In genomic region chr1:58392652-58393283, GRCm38 (mm10) we compare ENCODE assay signal across 8 mouse cellular contexts. TPM values are rescaled to one million over a fixed set of nuclear protein-coding genes. Genes with fewer than 3 reads are reported as not detected.
DNase-seq lines count a peak whose midpoint lies in the region; ATAC-seq and TF ChIP-seq lines count a peak whose summit lies in the region.

TSS of gene Bzw1 (plus strand) at chr1:58392898.

- no peak for TF ChIP-seq EP300 in heart, adult 2 months (IDR thresholded peaks at IDR 0.05; ENCODE audit: insufficient read depth, low read depth, low read length)

- peak; percentile 91 for DNase-seq in 3T3-L1 (ENCODE audit: low read depth, low spot score)
- peak; percentile 82 to 87 for DNase-seq in adrenal gland, postnatal 4 days (ENCODE audit: low spot score in 2 of 2)
- peak; percentile 96 for DNase-seq in embryonic facial prominence, embryonic 14.5 days (ENCODE audit: low spot score)
- peak; percentile 95 for DNase-seq in heart, adult 2 months
- peak; percentile 90 to 93 for DNase-seq in kidney, adult 8-10 months
- peak; percentile 92 to 95 for DNase-seq in spleen, postnatal 10 days (ENCODE audit: low spot score in 2 of 2)

- TF ChIP-seq POLR2A in heart, adult 2 months (IDR thresholded peaks at IDR 0.05; ENCODE audit: insufficient read depth, low read depth, low read length): peak; percentile 79

- peaks cover 1% of the 10 kb centered on the region; the same call in 1 of the 2 replicates for H3K79me2 ChIP-seq in heart, adult 2 months (replicated peaks; ENCODE audit: control insufficient read depth, insufficient read depth, low read length)

- peaks cover 33% of the 10 kb centered on the region for H3K36me3 ChIP-seq in embryonic facial prominence, embryonic 14.5 days (ENCODE audit: control insufficient read depth, insufficient read depth, low read length)
- H3K36me3 ChIP-seq in heart, adult 2 months (ENCODE audit: control insufficient read depth, insufficient read depth, low read length): peaks cover 26% of the 10 kb centered on the region
- peaks cover 32% of the 10 kb centered on the region for H3K36me3 ChIP-seq in limb, embryonic 13.5 days
- peaks cover 8% of the 10 kb centered on the region for H3K36me3 ChIP-seq in midbrain, embryonic 16.5 days (ENCODE audit: control insufficient read depth, insufficient read depth, low read length)

- peak within 1 kb of the TSS; percentile 97 for H3K4me3 ChIP-seq in embryonic facial prominence, embryonic 14.5 days (ENCODE audit: low read depth, low read length)
- peak within 1 kb of the TSS; percentile 98 for H3K4me3 ChIP-seq in heart, adult 2 months
- H3K4me3 ChIP-seq in limb, embryonic 13.5 days: peak within 1 kb of the TSS; percentile 95
- peak within 1 kb of the TSS; percentile 95 for H3K4me3 ChIP-seq in midbrain, embryonic 16.5 days (ENCODE audit: low read depth, low read length)

- ATAC-seq in embryonic facial prominence, embryonic 14.5 days (ENCODE audit: low read depth): peak; percentile 97
- peak; percentile 97 for ATAC-seq in limb, embryonic 13.5 days (ENCODE audit: low FRiP score, low read depth)
- ATAC-seq in midbrain, embryonic 16.5 days: peak; percentile 97

- peak within 1 kb of the TSS; percentile 84 for H3K4me2 ChIP-seq in embryonic facial prominence, embryonic 14.5 days (ENCODE audit: low read depth, low read length)
- peak within 1 kb of the TSS; percentile 81 for H3K4me2 ChIP-seq in limb, embryonic 13.5 days (replicated peaks)
- peak within 1 kb of the TSS; percentile 94 for H3K4me2 ChIP-seq in midbrain, embryonic 16.5 days (ENCODE audit: low read length)

- intact Hi-C loops in heart, adult 2 months (cut with DNase I): loop anchor here (1.0 kb wide), 2 partner anchors 32 to 53 kb away; partner anchors contain the start of genes Clk1, Nif3l1 and Ppil3

- H3K9me3 ChIP-seq in embryonic facial prominence, embryonic 14.5 days (ENCODE audit: control insufficient read depth, low read length): no peaks in the 10 kb centered on the region
- H3K9me3 ChIP-seq in limb, embryonic 13.5 days: no peaks in the 10 kb centered on the region
- no peaks in the 10 kb centered on the region for H3K9me3 ChIP-seq in midbrain, embryonic 16.5 days (replicated peaks; ENCODE audit: control insufficient read depth, low read length, poor library complexity, severe bottlenecking)

- peak within 1 kb of the TSS; percentile 98 for H3K9ac ChIP-seq in embryonic facial prominence, embryonic 14.5 days (ENCODE audit: low read depth, low read length)
- H3K9ac ChIP-seq in heart, adult 2 months (ENCODE audit: low read depth, low read length): peak within 1 kb of the TSS; percentile 95
- H3K9ac ChIP-seq in limb, embryonic 13.5 days: peak within 1 kb of the TSS; percentile 97
- peak within 1 kb of the TSS; percentile 95 for H3K9ac ChIP-seq in midbrain, embryonic 16.5 days (ENCODE audit: low read depth, low read length)

- WGBS in embryonic facial prominence, embryonic 14.5 days: 2% methylated on average over 16 of the region's 61 CpGs
- under 1% methylated on average over 55 of the region's 61 CpGs for WGBS in heart, adult 2 months
- whole genome bisulfite sequencing in limb, embryonic 13.5 days: under 1% methylated on average over 50 of the region's 61 CpGs
- under 1% methylated on average over 49 of the region's 61 CpGs for WGBS in midbrain, embryonic 16.5 days

- H3K27me3 ChIP-seq in embryonic facial prominence, embryonic 14.5 days (replicated peaks; ENCODE audit: control insufficient read depth, insufficient read depth, low read length): no peaks in the 10 kb centered on the region
- no peaks in the 10 kb centered on the region for H3K27me3 ChIP-seq in heart, adult 2 months (ENCODE audit: control insufficient read depth, insufficient read depth, low read length)
- H3K27me3 ChIP-seq in limb, embryonic 13.5 days: no peaks in the 10 kb centered on the region
- H3K27me3 ChIP-seq in midbrain, embryonic 16.5 days (ENCODE audit: control insufficient read depth, insufficient read depth, low read depth, low read length): no peaks in the 10 kb centered on the region

- no peak; the same call in 1 of the 2 replicates for TF ChIP-seq CTCF in heart, adult 2 months (IDR thresholded peaks at IDR 0.05)

- peak within 1 kb of the TSS; percentile 98 for H3K27ac ChIP-seq in embryonic facial prominence, embryonic 14.5 days (replicated peaks; ENCODE audit: low read depth, low read length)
- peak within 1 kb of the TSS; percentile 99 for H3K27ac ChIP-seq in heart, adult 2 months
- H3K27ac ChIP-seq in limb, embryonic 13.5 days: peak within 1 kb of the TSS; percentile 98
- H3K27ac ChIP-seq in midbrain, embryonic 16.5 days (ENCODE audit: low read length): peak within 1 kb of the TSS; percentile 100

- peaks cover 11% of the 10 kb centered on the region for H3K4me1 ChIP-seq in embryonic facial prominence, embryonic 14.5 days (ENCODE audit: control insufficient read depth, insufficient read depth, low read length)
- peaks cover 4% of the 10 kb centered on the region for H3K4me1 ChIP-seq in heart, adult 2 months (ENCODE audit: control insufficient read depth, insufficient read depth, low read length)
- peaks cover 22% of the 10 kb centered on the region for H3K4me1 ChIP-seq in limb, embryonic 13.5 days
- H3K4me1 ChIP-seq in midbrain, embryonic 16.5 days (ENCODE audit: control insufficient read depth, insufficient read depth, low read length): peaks cover 19% of the 10 kb centered on the region

RNA-seq across cellular contexts. Expression of gene Bzw1, which starts in this region (rescaled TPM):
- 100 to 1,000 TPM; 180 to 189 TPM for total RNA-seq in adrenal gland, postnatal 4 days (2021)
- 347 and 401 TPM in 2 replicates for polyA plus RNA-seq in embryonic facial prominence, embryonic 14.5 days (2014; fragmentation: Nextera tagmentation; extraction: Ambion mirVana)
- total RNA-seq in heart, adult 2 months (2021): 10 to 100 TPM; 62.6 to 70.7 TPM
- 14.5 and 28.6 TPM in 2 replicates for polyA plus RNA-seq in heart, adult 2 months (2012; rRNA removed)
- 362 and 384 TPM in 2 replicates for polyA plus RNA-seq in limb, embryonic 13.5 days (2015; fragmentation: Nextera tagmentation; extraction: Ambion mirVana)
- polyA plus RNA-seq in midbrain, embryonic 16.5 days (2015; fragmentation: Nextera tagmentation; extraction: Ambion mirVana): 346 and 351 TPM in 2 replicates

Comparison
In these comparisons a context has a peak if more than half of its experiments do, and no peak if none do; other contexts are left out.
1. Peak in every context shown above with its lines: DNase-seq, ATAC-seq, H3K4me3 ChIP-seq and H3K27ac ChIP-seq.
2. RNA of gene Bzw1 (polyA plus RNA-seq): 362 to 384 TPM in limb, embryonic 13.5 days, 347 to 401 TPM in embryonic facial prominence, embryonic 14.5 days and 346 to 351 TPM in midbrain, embryonic 16.5 days; 14.5 to 28.6 TPM in heart, adult 2 months; every median in the first group is over 10 times any median in the second.